Mouse (Mus musculus): ENCODE results near the gene Exoc3l.

DNA sequence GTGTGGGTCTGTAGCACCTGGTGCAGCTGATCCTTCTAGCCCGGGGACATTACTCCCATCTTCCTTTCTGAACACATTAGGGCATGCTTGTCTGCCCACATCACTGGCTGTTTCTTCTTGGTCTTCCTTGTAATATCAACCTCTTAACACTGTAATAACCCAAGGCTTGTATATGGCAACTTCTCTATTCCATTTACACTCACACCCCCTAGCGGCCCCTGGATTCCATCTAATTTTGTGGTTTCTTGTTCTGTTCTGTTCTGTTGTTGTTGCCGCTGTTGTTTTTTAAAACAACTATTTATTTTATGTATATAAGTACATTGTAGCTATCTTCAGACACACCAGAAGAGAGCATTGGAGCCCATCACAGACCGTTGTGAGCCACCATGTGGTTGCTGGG is 9.0 kb downstream of the Exoc3l start:
- TF ChIP-seq CTCF (IDR thresholded peaks at IDR 0.05; ENCODE audit: low read depth) = no peak
- TF ChIP-seq EP300 (optimal IDR thresholded peaks at IDR 0.05) = no peak

Data from stomach, postnatal 0 days (tissue).